8 mouse cellular contexts compared by ENCODE assay signal in the genomic region with DNA sequence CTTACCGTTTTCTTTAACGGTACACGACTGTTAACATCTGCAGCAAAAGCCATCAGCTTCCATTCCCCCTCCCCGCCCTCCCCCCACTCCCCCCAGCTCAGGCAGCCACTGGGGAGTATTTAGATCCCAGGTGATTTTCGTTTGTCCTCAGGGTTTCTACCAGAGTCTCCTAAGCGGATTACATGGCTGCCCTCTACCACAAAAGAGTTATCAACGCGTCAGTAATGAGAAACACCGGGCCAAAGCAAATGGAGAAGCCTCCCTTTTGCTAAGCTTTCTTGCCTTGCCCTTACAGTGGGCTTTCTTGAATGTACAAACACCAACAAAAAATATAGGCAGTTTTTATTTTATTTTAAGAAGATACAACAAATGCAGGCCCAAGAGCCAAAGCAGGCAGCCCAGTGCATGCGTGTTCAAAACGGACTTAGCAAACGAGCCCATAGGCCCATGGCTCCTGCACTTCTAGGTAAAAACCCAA. TPM values are rescaled to one million over a fixed set of nuclear protein-coding genes. Genes with fewer than 3 reads are reported as not detected.
A peak's percentile ranks its signal among the peaks of the same experiment; 100 is the strongest.
DNase-seq lines count a peak whose midpoint lies in the region; ATAC-seq and TF ChIP-seq lines count a peak whose summit lies in the region.

No protein-coding gene starts in this region.

- peak overlapping the region; percentile 81 for H3K4me2 ChIP-seq in embryonic facial prominence, embryonic 14.5 days (ENCODE audit: low read depth, low read length)
- H3K4me2 ChIP-seq in intestine, postnatal 0 days (replicated peaks; ENCODE audit: low read depth), result peak overlapping the region; percentile 67
- peak overlapping the region; percentile 87 for H3K4me2 ChIP-seq in neural tube, embryonic 15.5 days

- no peak for DNase-seq in liver, adult 2 months (ENCODE audit: extremely low read depth, low read depth, low spot score)
- DNase-seq in liver, result no peak
- DNase-seq in embryonic facial prominence, embryonic 14.5 days (ENCODE audit: low spot score), result peak; percentile 41
- no peak for DNase-seq in B cell, adult 2 months
- no peak for DNase-seq in adrenal gland, postnatal 36 days
- no peak for DNase-seq in spleen, adult 18-20 months

- WGBS in liver, adult 2 months, result 26% methylated on average over 12 of the region's 12 CpGs
- WGBS in embryonic facial prominence, embryonic 14.5 days, result 9% methylated on average over 12 of the region's 12 CpGs
- 31% methylated on average over 12 of the region's 12 CpGs for WGBS in intestine, postnatal 0 days
- WGBS in neural tube, embryonic 15.5 days, result 18% methylated on average over 12 of the region's 12 CpGs

- peaks cover 9% of the 10 kb centered on the region for H3K36me3 ChIP-seq in liver, adult 2 months (ENCODE audit: control insufficient read depth, insufficient read depth, low read length)
- H3K36me3 ChIP-seq in embryonic facial prominence, embryonic 14.5 days (ENCODE audit: control insufficient read depth, insufficient read depth, low read length), result peaks cover 18% of the 10 kb centered on the region
- peaks cover 8% of the 10 kb centered on the region; the same call in 1 of the 2 replicates for H3K36me3 ChIP-seq in intestine, postnatal 0 days (ENCODE audit: control insufficient read depth, insufficient read depth)
- H3K36me3 ChIP-seq in neural tube, embryonic 15.5 days, result 0 out of 2 replicates have a peak, but pooled peaks cover 11% of the 10 kb centered on the region

- peaks cover 6% of the 10 kb centered on the region; the same call in 1 of the 2 replicates for H3K4me1 ChIP-seq in liver, adult 2 months (ENCODE audit: control insufficient read depth, insufficient read depth, low read length)
- peaks cover 7% of the 10 kb centered on the region for H3K4me1 ChIP-seq in embryonic facial prominence, embryonic 14.5 days (ENCODE audit: control insufficient read depth, insufficient read depth, low read length)
- H3K4me1 ChIP-seq in intestine, postnatal 0 days (replicated peaks; ENCODE audit: control insufficient read depth, insufficient read depth, low read length), result peaks cover 5% of the 10 kb centered on the region; the same call in 1 of the 2 replicates
- peaks cover 31% of the 10 kb centered on the region for H3K4me1 ChIP-seq in neural tube, embryonic 15.5 days

- peak overlapping the region; percentile 100 for H3K4me3 ChIP-seq in liver, adult 2 months (ENCODE audit: insufficient read depth, low read depth, low read length)
- H3K4me3 ChIP-seq in embryonic facial prominence, embryonic 14.5 days (ENCODE audit: low read depth, low read length), result peak overlapping the region; percentile 86
- peak overlapping the region; percentile 65 for H3K4me3 ChIP-seq in intestine, postnatal 0 days (ENCODE audit: low read depth, low read length)
- H3K4me3 ChIP-seq in neural tube, embryonic 15.5 days (replicated peaks), result peak overlapping the region; percentile 92

- H3K9ac ChIP-seq in liver, adult 2 months (ENCODE audit: low read depth, low read length), result peak overlapping the region; percentile 53
- H3K9ac ChIP-seq in embryonic facial prominence, embryonic 14.5 days (ENCODE audit: low read depth, low read length), result peak overlapping the region; percentile 83
- H3K9ac ChIP-seq in intestine, postnatal 0 days (ENCODE audit: low read depth, low read length), result no peak overlapping the region
- H3K9ac ChIP-seq in neural tube, embryonic 15.5 days (replicated peaks), result peak overlapping the region; percentile 55

- no peaks in the 10 kb centered on the region for H3K27me3 ChIP-seq in liver, adult 2 months (ENCODE audit: control insufficient read depth, insufficient read depth, low read length)
- no peaks in the 10 kb centered on the region for H3K27me3 ChIP-seq in embryonic facial prominence, embryonic 14.5 days (replicated peaks; ENCODE audit: control insufficient read depth, insufficient read depth, low read length)
- H3K27me3 ChIP-seq in intestine, postnatal 0 days (replicated peaks; ENCODE audit: control insufficient read depth, insufficient read depth, low read length), result no peaks in the 10 kb centered on the region
- H3K27me3 ChIP-seq in neural tube, embryonic 15.5 days (replicated peaks), result no peaks in the 10 kb centered on the region

- peaks cover 8% of the 10 kb centered on the region; the same call in 1 of the 2 replicates for H3K79me2 ChIP-seq in liver, adult 2 months (ENCODE audit: control insufficient read depth, insufficient read depth, low read length)

- H3K27ac ChIP-seq in liver, adult 2 months (replicated peaks; ENCODE audit: insufficient read depth, low read depth, low read length), result peak overlapping the region; percentile 69
- peak overlapping the region; percentile 86 for H3K27ac ChIP-seq in embryonic facial prominence, embryonic 14.5 days (replicated peaks; ENCODE audit: low read depth, low read length)
- H3K27ac ChIP-seq in intestine, postnatal 0 days (ENCODE audit: low read depth, low read length), result no peak overlapping the region
- peak overlapping the region; percentile 87 for H3K27ac ChIP-seq in neural tube, embryonic 15.5 days (replicated peaks)

- no peak for TF ChIP-seq CTCF in liver, adult 2 months (IDR thresholded peaks at IDR 0.05; ENCODE audit: low read depth, low read length)
- TF ChIP-seq CTCF in intestine, postnatal 0 days (IDR thresholded peaks at IDR 0.05; ENCODE audit: low read depth), result no peak

- no peak for TF ChIP-seq POLR2A in liver, adult 2 months (IDR thresholded peaks at IDR 0.05; ENCODE audit: extremely low read depth, insufficient read depth, low read length)

- no peaks in the 10 kb centered on the region for H3K9me3 ChIP-seq in embryonic facial prominence, embryonic 14.5 days (ENCODE audit: control insufficient read depth, low read length)
- H3K9me3 ChIP-seq in intestine, postnatal 0 days (ENCODE audit: control insufficient read depth), result no peaks in the 10 kb centered on the region
- H3K9me3 ChIP-seq in neural tube, embryonic 15.5 days (replicated peaks), result no peaks in the 10 kb centered on the region

- ATAC-seq in embryonic facial prominence, embryonic 14.5 days (ENCODE audit: low read depth), result peak; percentile 72
- ATAC-seq in intestine, postnatal 0 days, result no peak
- ATAC-seq in neural tube, embryonic 15.5 days (ENCODE audit: low FRiP score), result peak; percentile 77; the same call in 1 of the 2 replicates

RNA-seq across cellular contexts. Expression of gene Lamtor3, which starts 0.6 kb away (rescaled TPM):
- 24.5 and 26.8 TPM in 2 replicates for total RNA-seq in liver, adult 2 months (2014; rRNA removed)
- polyA plus RNA-seq in liver, adult 2 months (2012; rRNA removed), result 10.8 and 11.1 TPM in 2 replicates
- 108 and 112 TPM in 2 replicates for polyA plus RNA-seq in embryonic facial prominence, embryonic 14.5 days (2014; fragmentation: Nextera tagmentation; extraction: Ambion mirVana)
- 156 and 160 TPM in 2 replicates for polyA plus RNA-seq in intestine, postnatal 0 days (2015; fragmentation: Nextera tagmentation; extraction: Ambion mirVana)
- 128 and 132 TPM in 2 replicates for polyA plus RNA-seq in neural tube, embryonic 15.5 days (2015; fragmentation: Nextera tagmentation; extraction: Ambion mirVana)
- total RNA-seq in adrenal gland, postnatal 36 days (2021), result 10 to 100 TPM; 74.6 to 80.6 TPM

RNA-seq across cellular contexts. Expression of gene Dnajb14, which starts 50.3 kb away (rescaled TPM):
- 5.9 and 6.2 TPM in 2 replicates for total RNA-seq in liver, adult 2 months (2014; rRNA removed)
- polyA plus RNA-seq in liver, adult 2 months (2012; rRNA removed), result 2.2 and 2.9 TPM in 2 replicates
- polyA plus RNA-seq in embryonic facial prominence, embryonic 14.5 days (2014; fragmentation: Nextera tagmentation; extraction: Ambion mirVana), result 12.0 and 13.5 TPM in 2 replicates
- 10.6 and 11.1 TPM in 2 replicates for polyA plus RNA-seq in intestine, postnatal 0 days (2015; fragmentation: Nextera tagmentation; extraction: Ambion mirVana)
- polyA plus RNA-seq in neural tube, embryonic 15.5 days (2015; fragmentation: Nextera tagmentation; extraction: Ambion mirVana), result 15.1 and 17.8 TPM in 2 replicates
- 10 to 100 TPM; 20.6 to 21.1 TPM for total RNA-seq in adrenal gland, postnatal 36 days (2021)

RNA-seq across cellular contexts. Expression of gene H2afz, which starts 53.4 kb away (rescaled TPM):
- total RNA-seq in liver, adult 2 months (2014; rRNA removed), result 134 and 180 TPM in 2 replicates
- 113 and 141 TPM in 2 replicates for polyA plus RNA-seq in liver, adult 2 months (2012; rRNA removed)
- polyA plus RNA-seq in embryonic facial prominence, embryonic 14.5 days (2014; fragmentation: Nextera tagmentation; extraction: Ambion mirVana), result 1,328 and 1,383 TPM in 2 replicates
- polyA plus RNA-seq in intestine, postnatal 0 days (2015; fragmentation: Nextera tagmentation; extraction: Ambion mirVana), result 922 and 974 TPM in 2 replicates
- polyA plus RNA-seq in neural tube, embryonic 15.5 days (2015; fragmentation: Nextera tagmentation; extraction: Ambion mirVana), result 714 and 880 TPM in 2 replicates
- total RNA-seq in adrenal gland, postnatal 36 days (2021), result 100 to 1,000 TPM; 149 to 188 TPM
